Comparison of ENCODE assay signal across 11 mouse cellular contexts in the genomic region with DNA sequence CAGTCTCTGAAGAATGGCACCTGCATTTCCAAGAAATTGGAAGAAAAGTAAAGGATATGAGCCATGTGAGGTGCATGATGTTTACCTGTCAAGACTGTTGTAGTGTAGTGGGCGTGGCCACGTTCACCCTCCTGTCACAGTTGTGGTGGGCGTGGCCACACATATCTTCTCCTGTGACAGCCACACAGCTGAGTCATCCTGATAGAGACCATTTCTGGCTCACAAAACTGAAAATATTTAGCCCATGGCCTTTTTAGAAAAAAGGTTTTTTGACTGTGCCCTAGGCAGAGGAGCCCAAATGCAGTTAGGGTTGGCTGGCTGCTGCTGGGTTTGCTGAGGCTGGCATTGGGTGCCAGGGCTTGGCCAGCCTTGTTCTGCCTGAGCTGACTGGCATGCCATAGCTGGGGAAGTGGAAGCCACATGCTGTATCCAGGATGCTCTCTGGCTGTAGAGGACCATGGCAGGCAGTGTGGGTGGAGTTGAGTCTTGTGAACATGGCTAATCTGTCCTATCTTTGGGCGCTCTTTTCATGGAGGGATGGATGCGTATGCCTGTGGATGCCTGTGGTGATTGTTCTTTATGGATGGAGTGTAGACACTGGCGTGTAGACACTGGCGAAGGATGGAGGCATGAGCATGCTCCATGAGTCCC. TPM values are rescaled to one million over a fixed set of nuclear protein-coding genes. Genes with fewer than 3 reads are reported as not detected.
DNase-seq lines count a peak whose midpoint lies in the region; ATAC-seq lines count a peak whose summit lies in the region.
"Had no signal": no experiment of that assay in that cellular context is flagged by ENCODE, and none has a peak within 500 bp of the region (broad histone marks: within the 10 kb centered on the region; RNA-seq: fewer than 3 reads in every experiment).

No protein-coding gene starts in this region.

- no peaks in the 10 kb centered on the region for H3K9me3 ChIP-seq in heart, embryonic 14.5 days (ENCODE audit: control insufficient read depth, low read length)
- H3K9me3 ChIP-seq: embryonic facial prominence, embryonic 12.5 days; hindbrain, embryonic 10.5 days; limb, embryonic 13.5 days had no signal

- intact Hi-C loops in gastrocnemius, postnatal 14 days (cut with DNase I; ENCODE audit: low total_unique reads) = no loop called here

- peaks cover 28 to 49% of the 10 kb centered on the region in 2 experiments for H3K4me1 ChIP-seq in heart, embryonic 14.5 days (ENCODE audit: control insufficient read depth in 2 of 2, insufficient read depth in 2 of 2, low read length in 2 of 2)

- 0 out of 2 replicates have a peak overlapping the region, but pooled peaks have one; percentile 12 for H3K9ac ChIP-seq in heart, embryonic 14.5 days (ENCODE audit: low read length)
- H3K9ac ChIP-seq: embryonic facial prominence, embryonic 12.5 days had no signal

- ATAC-seq in heart, embryonic 14.5 days (ENCODE audit: insufficient number of reproducible peaks, insufficient read depth, low FRiP score, low read depth) = no peak

- 86% methylated on average over 7 of the region's 7 CpGs for WGBS in heart, embryonic 14.5 days

- no peak overlapping the region for H3K4me2 ChIP-seq in heart, embryonic 14.5 days (ENCODE audit: low read length)
- H3K4me2 ChIP-seq: embryonic facial prominence, embryonic 12.5 days; limb, embryonic 13.5 days had no signal

- peaks cover 69% of the 10 kb centered on the region for H3K36me3 ChIP-seq in heart, embryonic 14.5 days (ENCODE audit: control insufficient read depth, insufficient read depth, low read length)

- peak overlapping the region; percentile 50 to 59; a peak in 3 of 4 replicates for H3K27ac ChIP-seq in heart, embryonic 14.5 days (replicated peaks in 1 of 2; ENCODE audit: control insufficient read depth in 1 of 2, insufficient read depth in 1 of 2, low read depth in 2 of 2, low read length in 2 of 2)
- H3K27ac ChIP-seq: embryonic facial prominence, embryonic 12.5 days; hindbrain, embryonic 10.5 days; limb, embryonic 13.5 days had no signal

- no peak overlapping the region for H3K4me3 ChIP-seq in heart, embryonic 14.5 days (ENCODE audit: control insufficient read depth in 1 of 2, insufficient read depth in 1 of 2, low read depth in 1 of 2, low read length in 2 of 2)
- H3K4me3 ChIP-seq: embryonic facial prominence, embryonic 12.5 days; hindbrain, embryonic 10.5 days; limb, embryonic 13.5 days had no signal

- H3K27me3 ChIP-seq in heart, embryonic 14.5 days (ENCODE audit: control insufficient read depth, insufficient read depth, low read length) = no peaks in the 10 kb centered on the region
- H3K27me3 ChIP-seq: embryonic facial prominence, embryonic 12.5 days; limb, embryonic 13.5 days had no signal

- no peak for DNase-seq in heart, adult 8-10 months (ENCODE audit: low spot score)
- peak; percentile 43 for DNase-seq in MEL-GATA-1-ER (ENCODE audit: extremely low read depth, low read depth)
- peak; percentile 90 for DNase-seq in induced T-regulatory cell, adult 2 months (ENCODE audit: low read depth)
- DNase-seq in spleen, postnatal 4 days (ENCODE audit: low spot score in 2 of 2) = peak; percentile 74 to 84
- no peak for DNase-seq in cerebellum, postnatal 36 days
- no peak for DNase-seq in gastrocnemius, postnatal 14 days
- DNase-seq: kidney, postnatal 36 days had no signal

RNA-seq across cellular contexts. Expression of a gene that starts 14.6 kb away (rescaled TPM):
- polyA plus RNA-seq in heart, embryonic 14.5 days (2014; fragmentation: Nextera tagmentation; extraction: Ambion mirVana) = 23.1 TPM in 2 replicates
- total RNA-seq in heart, adult 8-10 months (2022) = 10 to 100 TPM; 16.4 to 20.6 (median 19.2) TPM
- 10 to 100 TPM; 15.6 to 17.1 TPM for total RNA-seq in gastrocnemius, postnatal 14 days (2021)

RNA-seq across cellular contexts. Expression of a gene that starts 30.8 kb away (rescaled TPM):
- polyA plus RNA-seq in heart, embryonic 14.5 days (2014; fragmentation: Nextera tagmentation; extraction: Ambion mirVana) = 2.0 and 2.3 TPM in 2 replicates
- total RNA-seq in heart, adult 8-10 months (2022) = 1 to 10 TPM; 3.8 to 6.2 (median 4.7) TPM
- total RNA-seq in gastrocnemius, postnatal 14 days (2021) = 1 to 10 TPM; 2.9 to 3.7 TPM

Comparison
In these comparisons a context has a peak if more than half of its experiments do, and no peak if none do; other contexts are left out.
1. DNase-seq: peak in MEL-GATA-1-ER (single experiment), induced T-regulatory cell, adult 2 months (single experiment) and spleen, postnatal 4 days (2 of 2); none in heart, adult 8-10 months (single experiment), cerebellum, postnatal 36 days (0 of 2) and gastrocnemius, postnatal 14 days (single experiment).